Mouse (Mus musculus) midbrain, embryonic 11.5 days (tissue): Measurements from ENCODE around the gene Tsga10. TPM values are rescaled to one million over a fixed set of nuclear protein-coding genes. Genes with fewer than 3 reads are reported as not detected.
A peak's percentile ranks its signal among the peaks of the same experiment; 100 is the strongest.

ENCODE experiments used
- ATAC-seq: fragments of 200-750 bp; cut with Nextera tagmentation; 2 replicates; pipeline ENCODE4 v1.8.0; 2017; ENCODE audit warnings: moderate TSS enrichment, moderate library complexity; ENCODE audit not compliant: low FRiP score
- DNase-seq: peaks from one replicate; pipeline ENCODE4 v3.0.0; 2015; ENCODE audit warnings: low spot score; ENCODE audit errors: missing footprints
- H3K27ac ChIP-seq: fragments of 300-500 bp; sonication (generic); 2 replicates; pipeline ENCODE4 v1.5.1; 2014; ENCODE audit warnings: low read depth, low read length
- H3K27me3 ChIP-seq: fragments of 300-500 bp; sonication (generic); 2 replicates; pipeline ENCODE4 v1.6.1; 2014; ENCODE audit warnings: mild to moderate bottlenecking, low read length, moderate library complexity, mixed read lengths; ENCODE audit not compliant: control insufficient read depth, insufficient read depth
- H3K36me3 ChIP-seq: fragments of 300-500 bp; sonication (generic); 2 replicates; pipeline ENCODE4 v1.6.1; 2014; ENCODE audit warnings: mild to moderate bottlenecking, low read length, moderate library complexity, mixed read lengths; ENCODE audit not compliant: control insufficient read depth, insufficient read depth
- H3K4me1 ChIP-seq: fragments of 300-500 bp; sonication (generic); 2 replicates; pipeline ENCODE4 v1.6.1; 2014; ENCODE audit warnings: low read length; ENCODE audit not compliant: control insufficient read depth, insufficient read depth
- H3K4me2 ChIP-seq: fragments of 300-500 bp; sonication (generic); 2 replicates; pipeline ENCODE4 v1.6.1; 2014; ENCODE audit warnings: mild to moderate bottlenecking, moderate library complexity
- H3K4me3 ChIP-seq: fragments of 300-500 bp; sonication (generic); 2 replicates; pipeline ENCODE4 v1.5.1; 2014; ENCODE audit warnings: low read depth, low read length
- H3K9ac ChIP-seq: fragments of 300-500 bp; sonication (generic); 2 replicates; pipeline ENCODE4 v1.6.1; 2014; ENCODE audit warnings: low read length
- H3K9me3 ChIP-seq: fragments of 300-500 bp; sonication (generic); 2 replicates; pipeline ENCODE4 v1.6.1; 2016; ENCODE audit warnings: low read length; ENCODE audit not compliant: control insufficient read depth
- WGBS: fragments of 180-500 bp; shearing (Covaris S2); extraction: QIAGEN DNeasy Blood & Tissue Kit; methylation state at CpG from one replicate; pipeline ENCODE4 v1.1.7; 2014; 5-methylcytosine and 5-hydroxymethylcytosine counted together
- polyA plus RNA-seq: library from polyadenylated mRNA; unstranded; fragments of >200 nt; fragmentation: Nextera tagmentation; extraction: Ambion mirVana; gene quantifications from 2 replicates; pipeline ENCODE4 v1.2.1, GENCODE M21; 2014

Gene Tsga10
- polyA plus RNA-seq, result 19.8 and 21.1 TPM in 2 replicates

- Histone ChIP-seq H3K4me2 (peak within 1 kb of the TSS; percentile 76), H3K4me3 (peak within 1 kb of the TSS; percentile 60), H3K36me3 (no peaks in the 10 kb centered on the region), H3K4me1 (no peaks in the 10 kb centered on the region; the same call in 1 of the 2 replicates), H3K27ac (peak within 1 kb of the TSS; percentile 64; the same call in 1 of the 2 replicates), H3K9ac (peak within 1 kb of the TSS; percentile 72), H3K9me3 (no peaks in the 10 kb centered on the region), H3K27me3 (no peaks in the 10 kb centered on the region)
- DNase-seq (no peak), ATAC-seq (no peak)
- WGBS, result 87% methylated on average over 6 of the region's 6 CpGs
These were observed at the start of gene Tsga10 for GRCm38 (mm10) chr1:37866286-37866685. TSS of gene Tsga10 (minus strand) at chr1:37866429.

GRCm38 (mm10) chr1:37912751-37913150 is 46.5 kb upstream of the Tsga10 start:
- Histone ChIP-seq H3K4me3 (no peak overlapping the region), H3K9me3 (no peaks in the 10 kb centered on the region), H3K36me3 (no peaks in the 10 kb centered on the region; the same call in 1 of the 2 replicates), H3K9ac (no peak overlapping the region), H3K4me2 (no peak overlapping the region), H3K4me1 (no peaks in the 10 kb centered on the region), H3K27me3 (no peaks in the 10 kb centered on the region), H3K27ac (no peak overlapping the region)
- WGBS, result 82% methylated on average over 2 of the region's 2 CpGs
- ATAC-seq, result no peak
- DNase-seq, result no peak

- WGBS, result 37% methylated on average over 6 of the region's 6 CpGs
- Histone ChIP-seq H3K4me3 (no peak overlapping the region), H3K27ac (no peak overlapping the region), H3K9ac (no peak overlapping the region), H3K4me2 (no peak overlapping the region), H3K36me3 (peaks cover 5% of the 10 kb centered on the region; the same call in 1 of the 2 replicates), H3K9me3 (no peaks in the 10 kb centered on the region), H3K27me3 (no peaks in the 10 kb centered on the region), H3K4me1 (no peaks in the 10 kb centered on the region)
- no peak for DNase-seq
- ATAC-seq, result no peak
These were observed 36.9 kb upstream of the Tsga10 start for GRCm38 (mm10) chr1:37903178-37903577.

GRCm38 (mm10) chr1:37900288-37900687 is 34.1 kb upstream of the Tsga10 start:
- H3K9me3 ChIP-seq, result no peaks in the 10 kb centered on the region
- H3K9ac ChIP-seq, result no peak overlapping the region
- H3K4me1 ChIP-seq, result no peaks in the 10 kb centered on the region
- 58% methylated on average over 6 of the region's 6 CpGs for WGBS
- ATAC-seq (no peak), DNase-seq (no peak)
- H3K27me3 ChIP-seq, result no peaks in the 10 kb centered on the region
- H3K27ac ChIP-seq, result no peak overlapping the region
- H3K4me3 ChIP-seq, result no peak overlapping the region
- peaks cover 7% of the 10 kb centered on the region; the same call in 1 of the 2 replicates for H3K36me3 ChIP-seq
- H3K4me2 ChIP-seq, result no peak overlapping the region

- peaks cover 7% of the 10 kb centered on the region; the same call in 1 of the 2 replicates for H3K36me3 ChIP-seq
- no peak overlapping the region for H3K4me3 ChIP-seq
- no peak overlapping the region for H3K4me2 ChIP-seq
- 84% methylated on average over 4 of the region's 4 CpGs for WGBS
- H3K27ac ChIP-seq, result no peak overlapping the region
- H3K4me1 ChIP-seq, result no peaks in the 10 kb centered on the region
- no peaks in the 10 kb centered on the region for H3K27me3 ChIP-seq
- no peaks in the 10 kb centered on the region for H3K9me3 ChIP-seq
- ATAC-seq (no peak), DNase-seq (no peak)
- H3K9ac ChIP-seq, result no peak overlapping the region
These were observed 33.6 kb upstream of the Tsga10 start for GRCm38 (mm10) chr1:37899816-37900215.

- H3K36me3 ChIP-seq, result peaks cover 7% of the 10 kb centered on the region; the same call in 1 of the 2 replicates
- DNase-seq, result no peak
These were observed 28.4 kb upstream of the Tsga10 start for GRCm38 (mm10) chr1:37894606-37895005.

GRCm38 (mm10) chr1:37891400-37891799 is 25.2 kb upstream of the Tsga10 start:
- Histone ChIP-seq H3K9ac (no peak overlapping the region), H3K4me3 (no peak overlapping the region), H3K27ac (no peak overlapping the region), H3K4me1 (peaks cover 12% of the 10 kb centered on the region), H3K27me3 (no peaks in the 10 kb centered on the region), H3K4me2 (peak overlapping the region; percentile 80), H3K9me3 (no peaks in the 10 kb centered on the region), H3K36me3 (no peaks in the 10 kb centered on the region)
- WGBS, result 85% methylated on average over 3 of the region's 3 CpGs
- DNase-seq, result no peak
- no peak for ATAC-seq

More at GRCm38 (mm10) chr1:37894606-37895005, 28.4 kb upstream of the Tsga10 start:
- Histone ChIP-seq H3K4me3 (no peak overlapping the region), H3K27ac (no peak overlapping the region), H3K9me3 (no peaks in the 10 kb centered on the region), H3K4me1 (peaks cover 7% of the 10 kb centered on the region), H3K27me3 (no peaks in the 10 kb centered on the region), H3K9ac (no peak overlapping the region), H3K4me2 (no peak overlapping the region)
- ATAC-seq, result no peak

GRCm38 (mm10) chr1:37890025-37890652 is 23.9 kb upstream of the Tsga10 start, which contains the start of the genes Mitd1 and Mrpl30:
TSS of gene Mitd1 (minus strand) at chr1:37890411.
TSS of gene Mrpl30 (plus strand) at chr1:37890477.
- H3K9ac ChIP-seq, result peak within 1 kb of the TSS; percentile 77
- H3K9me3 ChIP-seq, result no peaks in the 10 kb centered on the region
- H3K27ac ChIP-seq, result no peak within 1 kb of the TSS
- peak within 1 kb of the TSS; percentile 51 for H3K4me3 ChIP-seq
- H3K4me2 ChIP-seq, result peak within 1 kb of the TSS; percentile 80
- H3K36me3 ChIP-seq, result no peaks in the 10 kb centered on the region
- under 1% methylated on average over 41 of the region's 41 CpGs for WGBS
- H3K4me1 ChIP-seq, result peaks cover 12% of the 10 kb centered on the region
- DNase-seq, result peak; percentile 99
- ATAC-seq, result peak; percentile 90
- H3K27me3 ChIP-seq, result no peaks in the 10 kb centered on the region

GRCm38 (mm10) chr1:37889206-37889605 is 23.0 kb upstream of the Tsga10 start:
- Histone ChIP-seq H3K9ac (peak overlapping the region; percentile 77; the same call in 1 of the 2 replicates), H3K4me1 (peaks cover 12% of the 10 kb centered on the region), H3K4me3 (peak overlapping the region; percentile 51), H3K4me2 (peak overlapping the region; percentile 80), H3K9me3 (no peaks in the 10 kb centered on the region), H3K36me3 (peaks cover 3% of the 10 kb centered on the region; the same call in 1 of the 2 replicates), H3K27ac (no peak overlapping the region), H3K27me3 (no peaks in the 10 kb centered on the region)
- 85% methylated on average over 7 of the region's 7 CpGs for WGBS
- no peak for ATAC-seq
- no peak for DNase-seq
